Mouse (Mus musculus) testis, adult 2 months (tissue): Measurements from ENCODE around the gene Fry.

Source experiments
- CTCF ChIP-seq: fragments of 200-500 bp; IDR thresholded peaks from 2 replicates; pipeline ENCODE4 v1.5.1; 2012; ENCODE audit warnings: low read depth, mild to moderate bottlenecking, inconsistent platforms, low read length, moderate library complexity; ENCODE audit not compliant: control insufficient read depth, insufficient read depth, insufficient replicate concordance
- POLR2A ChIP-seq: fragments of 200-500 bp; IDR thresholded peaks from 2 replicates; pipeline ENCODE4 v1.6.1; 2012; ENCODE audit warnings: low read depth, mild to moderate bottlenecking, inconsistent platforms, low read length, moderate library complexity; ENCODE audit not compliant: control insufficient read depth

DNA sequence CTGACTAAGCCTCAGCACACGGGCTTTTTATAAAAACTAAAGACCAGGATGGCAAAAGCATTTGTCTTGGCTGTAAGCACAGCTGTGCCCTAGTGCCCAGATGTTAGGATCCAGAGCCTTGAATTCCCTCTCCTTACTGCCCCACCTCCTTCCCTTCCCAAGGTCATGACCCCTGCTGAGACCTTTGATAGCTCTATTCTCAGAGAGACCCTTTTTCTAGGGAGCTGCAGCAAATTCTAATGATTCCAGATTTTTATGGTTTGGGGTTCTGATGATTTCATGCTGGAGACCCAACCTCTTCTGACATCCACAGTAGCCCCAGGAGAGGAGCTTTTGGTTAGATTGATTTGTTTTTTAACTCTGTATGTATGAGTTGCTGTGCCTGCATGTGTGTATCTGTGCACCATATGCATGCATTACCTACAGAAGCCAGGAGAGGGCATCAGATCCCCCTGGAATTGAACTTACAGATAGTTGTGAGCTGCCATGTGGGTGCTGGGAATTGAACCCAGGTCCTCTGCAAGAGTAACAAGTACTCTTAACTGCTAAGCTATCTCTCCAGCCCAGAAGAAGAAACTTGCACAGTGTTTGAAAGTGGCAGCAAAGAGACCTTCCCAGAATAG lies 333.7 kb downstream of the Fry start:
- no peak for TF ChIP-seq CTCF
- TF ChIP-seq POLR2A: no peak
